Mouse (Mus musculus) kidney, adult 2 months (tissue): ENCODE results near the gene Ncl. TPM values are rescaled to one million over a fixed set of nuclear protein-coding genes. Genes with fewer than 3 reads are reported as not detected.

Source experiments
- DNase-seq: peaks from one replicate; pipeline ENCODE4 v3.0.0; 2021
- H3K27ac ChIP-seq: fragments of 200-500 bp; 2 replicates; pipeline ENCODE4 v1.5.1; 2012; ENCODE audit warnings: low read depth, low read length, control low read depth, inconsistent platforms; ENCODE audit not compliant: insufficient read depth
- H3K27me3 ChIP-seq: fragments of 200-500 bp; replicated peaks from 2 replicates; pipeline ENCODE4 v1.6.1; 2012; ENCODE audit warnings: mild to moderate bottlenecking, moderate library complexity, low read length, inconsistent platforms; ENCODE audit not compliant: control insufficient read depth, insufficient read depth
- H3K36me3 ChIP-seq: fragments of 200-500 bp; 2 replicates; pipeline ENCODE4 v1.6.1; 2012; ENCODE audit warnings: mild to moderate bottlenecking, moderate library complexity, low read length, inconsistent platforms; ENCODE audit not compliant: control insufficient read depth, insufficient read depth
- H3K4me1 ChIP-seq: fragments of 200-500 bp; 2 replicates; pipeline ENCODE4 v1.6.1; 2011; ENCODE audit warnings: low read length; ENCODE audit not compliant: control insufficient read depth, insufficient read depth
- H3K4me3 ChIP-seq: fragments of 200-500 bp; 2 replicates; pipeline ENCODE4 v1.5.1; 2011; ENCODE audit warnings: mild to moderate bottlenecking, low read depth, low read length, control low read depth; ENCODE audit not compliant: insufficient read depth
- CTCF ChIP-seq: fragments of 200-500 bp; conservative IDR thresholded peaks from 2 replicates; pipeline ENCODE4 v1.5.1; 2011; ENCODE audit warnings: low read depth, mild to moderate bottlenecking, control low read depth, low read length, moderate library complexity, mixed read lengths; ENCODE audit not compliant: insufficient read depth, insufficient read length
- POLR2A ChIP-seq: fragments of 200-500 bp; IDR thresholded peaks from one replicate; pipeline ENCODE4 v1.6.1; 2011; ENCODE audit warnings: low read depth, low read length, control low read depth
- WGBS: fragments of 180-500 bp; shearing (Covaris S2); methylation state at CpG from one replicate; pipeline ENCODE4 v1.1.7; 2018; 5-methylcytosine and 5-hydroxymethylcytosine counted together
- polyA plus RNA-seq: library from polyadenylated mRNA; depleted of rRNA; stranded (reverse); fragments of >200 nt; gene quantifications from 2 replicates; pipeline ENCODE4 v1.2.3, GENCODE M21; 2012; rRNA removed

Gene Ncl
- polyA plus RNA-seq, 1 experiment = 10.4 TPM

- Histone ChIP-seq H3K4me1 (peaks cover 22% of the 10 kb centered on the region), H3K27me3 (no peaks in the 10 kb centered on the region), H3K36me3 (no peaks in the 10 kb centered on the region), H3K27ac (peak overlapping the region; percentile 62), H3K4me3 (no peak overlapping the region)
- WGBS = 43% methylated on average over 3 of the region's 3 CpGs
- DNase-seq = peak; percentile 75
- TF ChIP-seq CTCF (no peak), POLR2A (no peak)
Observed at GRCm38 (mm10) chr1:86306686-86307085, 52.5 kb downstream of the Ncl start.

- Histone ChIP-seq H3K4me1 (peaks cover 22% of the 10 kb centered on the region), H3K4me3 (peak overlapping the region; percentile 47), H3K27ac (no peak overlapping the region), H3K27me3 (no peaks in the 10 kb centered on the region), H3K36me3 (no peaks in the 10 kb centered on the region)
- TF ChIP-seq POLR2A = no peak
- TF ChIP-seq CTCF = no peak
- 15% methylated on average over 16 of the region's 16 CpGs for WGBS
- no peak for DNase-seq
Observed at GRCm38 (mm10) chr1:86303873-86304250, 55.3 kb downstream of the Ncl start.

GRCm38 (mm10) chr1:86303063-86303872, 55.9 kb downstream of the Ncl start:
- Histone ChIP-seq H3K27ac (no peak overlapping the region), H3K4me1 (peaks cover 22% of the 10 kb centered on the region), H3K27me3 (no peaks in the 10 kb centered on the region), H3K36me3 (no peaks in the 10 kb centered on the region), H3K4me3 (peak overlapping the region; percentile 47)
- DNase-seq = peak; percentile 57
- TF ChIP-seq POLR2A = no peak
- TF ChIP-seq CTCF = no peak
- whole genome bisulfite sequencing = under 1% methylated on average over 61 of the region's 65 CpGs

- TF ChIP-seq POLR2A (no peak), CTCF (no peak)
- Histone ChIP-seq H3K27me3 (no peaks in the 10 kb centered on the region), H3K4me3 (peak within 1 kb of the TSS; percentile 47), H3K4me1 (peaks cover 15% of the 10 kb centered on the region), H3K36me3 (no peaks in the 10 kb centered on the region), H3K27ac (no peak within 1 kb of the TSS)
- 71% methylated on average over 6 of the region's 6 CpGs for WGBS
- DNase-seq = no peak
Observed at GRCm38 (mm10) chr1:86302532-86302931, 56.7 kb downstream of the Ncl start, which contains the start of gene B3gnt7. Gene B3gnt7 (plus strand): TSS chr1:86302832.

GRCm38 (mm10) chr1:86301221-86302091, 57.7 kb downstream of the Ncl start:
- WGBS = 67% methylated on average over 6 of the region's 6 CpGs
- Histone ChIP-seq H3K27ac (no peak overlapping the region), H3K27me3 (no peaks in the 10 kb centered on the region), H3K4me1 (peaks cover 4% of the 10 kb centered on the region), H3K4me3 (no peak overlapping the region), H3K36me3 (no peaks in the 10 kb centered on the region)
- no peak for DNase-seq
- TF ChIP-seq POLR2A = no peak
- TF ChIP-seq CTCF = peak; percentile 56

GRCm38 (mm10) chr1:86300731-86301130, 58.5 kb downstream of the Ncl start:
- H3K27me3 ChIP-seq = no peaks in the 10 kb centered on the region
- TF ChIP-seq CTCF (no peak), POLR2A (no peak)
- WGBS = 49% methylated on average over 7 of the region's 7 CpGs

GRCm38 (mm10) chr1:86300093-86300492, 59.1 kb downstream of the Ncl start:
- H3K27me3 ChIP-seq = no peaks in the 10 kb centered on the region
- TF ChIP-seq CTCF = no peak
- TF ChIP-seq POLR2A = no peak
- no peak for DNase-seq
- H3K4me3 ChIP-seq = no peak overlapping the region
- H3K4me1 ChIP-seq = no peaks in the 10 kb centered on the region
- 70% methylated on average over 2 of the region's 2 CpGs for WGBS
- H3K27ac ChIP-seq = no peak overlapping the region
- H3K36me3 ChIP-seq = no peaks in the 10 kb centered on the region

More at GRCm38 (mm10) chr1:86300731-86301130, 58.5 kb downstream of the Ncl start:
- H3K4me3 ChIP-seq = no peak overlapping the region
- H3K27ac ChIP-seq = no peak overlapping the region
- DNase-seq = no peak
- H3K36me3 ChIP-seq = no peaks in the 10 kb centered on the region
- H3K4me1 ChIP-seq = no peaks in the 10 kb centered on the region

Other genes starting within 250 kb of the Ncl start
- gene Htr2b, start 247.4 kb downstream of the Ncl start, polyA plus RNA-seq = 0.33 and 0.71 TPM in 2 replicates
- not detected in 2 replicates for gene Gm21972, start 225.8 kb downstream of the Ncl start, polyA plus RNA-seq
- gene Armc9, start 204.6 kb downstream of the Ncl start, polyA plus RNA-seq = 7.1 and 7.4 TPM in 2 replicates
- gene B3gnt7, start 56.6 kb downstream of the Ncl start, polyA plus RNA-seq = 9.6 and 10.8 TPM in 2 replicates
- gene Nmur1, start 66.8 kb upstream of the Ncl start, polyA plus RNA-seq = 0.19 and 0.23 TPM in 2 replicates
- not detected in 2 replicates for gene Tex44, start 66.9 kb upstream of the Ncl start, polyA plus RNA-seq
- 622 and 651 TPM in 2 replicates for gene Ptma, start 167.3 kb upstream of the Ncl start, polyA plus RNA-seq
- 20.2 and 24.9 TPM in 2 replicates for gene Pde6d, start 223.2 kb upstream of the Ncl start, polyA plus RNA-seq
- gene Cops7b, start 223.5 kb upstream of the Ncl start, polyA plus RNA-seq = 20.1 and 22.5 TPM in 2 replicates